Mouse (Mus musculus): Measurements from ENCODE around the gene Gm13278.
"Not testable (repeated sequence)": the region's sequence is repeated elsewhere in the genome, so short reads cannot be mapped to it uniquely, and the experiment has no call there.

Gm13278 gene

GRCm38 (mm10) chr4:88791250-88791649 lies at the start of gene Gm13278:
TSS of gene Gm13278 (plus strand) at chr4:88791550.
- DNase-seq = not testable (repeated sequence)

GRCm38 (mm10) chr4:88742771-88743371 lies 48.5 kb upstream of the Gm13278 start:
- no peak for DNase-seq

- no peak for DNase-seq
Measured at GRCm38 (mm10) chr4:88744207-88744606, 47.1 kb upstream of the Gm13278 start.

- DNase-seq = peak; percentile 18
Measured at GRCm38 (mm10) chr4:88749926-88750325, 41.4 kb upstream of the Gm13278 start.

GRCm38 (mm10) chr4:88754818-88755340 lies 36.5 kb upstream of the Gm13278 start, which contains the start of gene Gm13271:
TSS of gene Gm13271 (plus strand) at chr4:88754868.
- DNase-seq = not testable (repeated sequence)

GRCm38 (mm10) chr4:88756581-88757513 lies 34.5 kb upstream of the Gm13278 start:
- not testable (repeated sequence) for DNase-seq

GRCm38 (mm10) chr4:88757628-88758031 lies 33.7 kb upstream of the Gm13278 start:
- DNase-seq = peak; percentile 92

GRCm38 (mm10) chr4:88758751-88759150 lies 32.6 kb upstream of the Gm13278 start:
- not testable (repeated sequence) for DNase-seq

GRCm38 (mm10) chr4:88759610-88760268 lies 31.6 kb upstream of the Gm13278 start, which contains the start of gene Gm13283:
TSS of gene Gm13283 (plus strand) at chr4:88760119.
- not testable (repeated sequence) for DNase-seq

GRCm38 (mm10) chr4:88760431-88760830 lies 30.9 kb upstream of the Gm13278 start:
- peak; percentile 87 for DNase-seq

- not testable (repeated sequence) for DNase-seq
Measured at GRCm38 (mm10) chr4:88761776-88762175, 29.6 kb upstream of the Gm13278 start.

GRCm38 (mm10) chr4:88762341-88762740 lies 29.0 kb upstream of the Gm13278 start:
- DNase-seq = not testable (repeated sequence)

- peak; percentile 81 for DNase-seq
Measured at GRCm38 (mm10) chr4:88763384-88764018, 27.8 kb upstream of the Gm13278 start.

- DNase-seq = not testable (repeated sequence)
Measured at GRCm38 (mm10) chr4:88773534-88773933, 17.8 kb upstream of the Gm13278 start, which contains the start of gene Gm13290. TSS of gene Gm13290 (plus strand) at chr4:88773834.

GRCm38 (mm10) chr4:88776622-88777021 lies 14.7 kb upstream of the Gm13278 start, which contains the start of gene Gm13289:
TSS of gene Gm13289 (plus strand) at chr4:88776922.
- DNase-seq = not testable (repeated sequence)

- not testable (repeated sequence) for DNase-seq
Measured at GRCm38 (mm10) chr4:88779550-88779949, 11.8 kb upstream of the Gm13278 start, which contains the start of gene Gm13272. TSS of gene Gm13272 (plus strand) at chr4:88779850.

- DNase-seq = not testable (repeated sequence)
Measured at GRCm38 (mm10) chr4:88780320-88780719, 11.0 kb upstream of the Gm13278 start.

- DNase-seq = not testable (repeated sequence)
Measured at GRCm38 (mm10) chr4:88781831-88782230, 9.5 kb upstream of the Gm13278 start, which contains the start of gene Ifnz. TSS of gene Ifnz (plus strand) at chr4:88782131.

GRCm38 (mm10) chr4:88782335-88782734 lies 9.0 kb upstream of the Gm13278 start:
- DNase-seq = not testable (repeated sequence)

- not testable (repeated sequence) for DNase-seq
Measured at GRCm38 (mm10) chr4:88785409-88785808, 5.9 kb upstream of the Gm13278 start, which contains the start of gene Gm13276. TSS of gene Gm13276 (plus strand) at chr4:88785709.

- DNase-seq = not testable (repeated sequence)
Measured at GRCm38 (mm10) chr4:88788402-88788801, 2.9 kb upstream of the Gm13278 start, which contains the start of gene Gm13277. TSS of gene Gm13277 (plus strand) at chr4:88788632.
